Mouse (Mus musculus): ENCODE measurements around the gene Lrg1.
"Not testable (repeated sequence)": the region's sequence is repeated elsewhere in the genome, so short reads cannot be mapped to it uniquely, and the experiment has no call there.

Gene Lrg1

DNA sequence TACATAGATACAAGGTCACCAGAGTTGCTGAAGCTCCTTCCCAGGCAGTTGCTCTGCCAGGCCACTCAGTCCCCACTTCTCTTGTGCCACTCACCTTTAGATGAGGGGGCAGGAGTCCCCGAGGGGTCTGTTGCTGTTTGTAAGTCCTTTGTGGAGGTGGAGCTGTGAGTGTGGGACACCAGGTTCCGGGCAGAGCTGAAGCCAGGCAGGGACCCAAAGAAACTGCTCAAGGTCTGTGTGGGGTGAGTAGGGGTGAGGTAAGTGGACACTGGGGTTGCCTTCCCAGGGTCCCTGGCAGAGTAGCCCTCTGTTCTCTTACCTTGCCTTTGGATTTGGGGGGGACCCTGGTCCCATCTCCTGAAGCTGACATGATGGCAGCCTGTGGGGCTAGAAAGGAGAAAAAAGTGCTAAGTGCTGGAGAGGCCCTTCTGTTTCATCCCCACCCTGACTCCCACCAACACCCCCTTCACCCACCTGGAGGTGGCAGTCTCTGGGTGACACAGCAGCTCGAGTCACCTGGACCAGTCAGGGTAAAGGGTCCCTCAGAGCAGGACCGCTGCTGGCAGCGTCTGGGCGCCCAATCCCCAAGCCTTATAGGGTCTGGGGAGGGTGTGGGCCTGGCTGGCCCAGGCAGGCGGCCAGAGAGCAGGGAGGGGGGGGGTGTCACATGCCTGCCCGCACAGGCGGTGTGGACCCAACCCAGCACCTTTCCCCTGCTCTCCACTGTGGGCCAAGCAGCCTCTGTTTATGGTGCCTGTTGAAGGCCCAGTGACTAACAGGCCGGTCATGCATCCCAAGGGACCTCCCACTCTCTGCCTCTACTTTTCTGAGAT is 12.4 kb downstream of the Lrg1 start, which contains the start of gene Plin4:
Plin4 (minus strand) TSS at position 585 of the 833 bp plus-strand sequence.
- peak; percentile 50 to 70 for DNase-seq (ENCODE audit: inconsistent age in 2 of 2, low spot score in 1 of 2)

DNA sequence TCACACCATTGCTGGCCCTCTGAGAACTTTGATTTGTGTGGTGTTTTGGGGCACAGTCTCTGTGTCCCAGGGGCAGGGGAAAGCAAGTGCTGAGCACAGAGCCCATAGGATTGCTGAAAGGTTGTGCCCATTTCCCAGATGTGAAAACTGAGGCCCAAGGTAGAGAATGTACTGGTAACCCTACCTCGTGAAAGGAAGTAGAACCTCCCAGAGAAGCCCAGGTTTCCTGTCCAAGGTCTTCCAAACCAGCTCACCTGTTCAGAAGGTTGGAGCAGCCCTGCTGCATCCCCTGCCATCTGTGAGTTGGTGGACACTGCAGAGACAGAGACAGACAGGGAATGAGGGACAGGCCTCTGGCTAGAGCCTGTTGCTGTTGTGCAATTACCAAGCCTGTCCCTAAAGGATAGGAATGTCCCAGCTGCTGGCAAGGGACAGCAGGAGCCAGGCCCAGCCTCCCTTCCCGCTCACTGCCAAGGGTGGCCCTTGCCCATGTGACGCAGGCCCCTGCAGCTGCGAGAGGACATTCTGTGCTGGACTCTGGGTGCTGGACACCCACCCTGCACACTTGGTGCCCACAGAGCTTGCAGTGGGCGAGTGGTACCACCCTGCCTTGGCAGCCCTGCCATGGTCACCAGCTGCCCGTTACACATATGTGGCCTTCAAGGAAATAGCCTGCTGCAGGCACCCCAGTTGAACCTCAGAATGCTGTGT is 13.3 kb downstream of the Lrg1 start:
- DNase-seq (ENCODE audit: inconsistent age in 2 of 2, low spot score in 1 of 2) = peak; percentile 85 to 91

DNA sequence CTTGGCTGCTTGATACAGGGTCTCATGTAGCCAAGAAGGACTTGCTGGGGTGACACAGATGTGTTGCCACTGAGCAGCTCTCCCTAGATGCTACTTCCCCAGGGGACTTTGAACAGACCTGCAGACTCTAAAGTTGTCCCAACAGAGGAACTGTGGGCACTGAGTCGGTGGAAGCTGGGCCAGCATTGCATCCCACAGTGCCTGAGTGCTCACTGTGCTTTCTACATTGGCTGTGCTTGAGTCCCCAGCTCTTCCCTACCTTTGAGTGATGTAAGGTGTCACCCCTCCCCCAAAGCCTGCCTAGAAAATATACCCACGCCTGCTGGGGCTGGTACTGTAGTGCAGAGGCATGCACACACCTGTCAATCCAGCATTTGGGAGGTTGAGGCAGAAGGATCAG is 14.1 kb downstream of the Lrg1 start:
- DNase-seq (ENCODE audit: inconsistent age in 2 of 2, low spot score in 1 of 2) = peak; percentile 24 to 43

DNA sequence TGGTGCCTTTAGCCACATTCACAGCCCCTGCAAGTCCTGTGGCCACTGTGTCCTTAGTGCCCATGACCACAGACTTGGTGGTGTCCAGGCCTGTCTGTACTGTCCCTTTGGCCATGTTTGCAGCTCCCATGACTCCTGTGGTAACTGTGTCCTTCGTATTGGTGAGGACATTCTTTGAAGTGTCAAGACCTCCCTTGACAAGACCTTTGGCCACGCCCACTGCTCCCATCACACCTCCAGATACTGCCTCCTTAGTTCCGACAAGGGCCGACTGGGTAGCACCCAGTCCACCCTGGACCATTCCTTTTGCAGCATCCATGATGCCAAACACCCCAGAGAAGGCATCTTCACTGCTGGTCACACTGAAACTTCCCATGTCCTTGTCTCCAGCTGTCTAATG is 14.8 kb downstream of the Lrg1 start:
- peak; percentile 20 to 36 for DNase-seq (ENCODE audit: inconsistent age in 2 of 2, low spot score in 1 of 2)

DNA sequence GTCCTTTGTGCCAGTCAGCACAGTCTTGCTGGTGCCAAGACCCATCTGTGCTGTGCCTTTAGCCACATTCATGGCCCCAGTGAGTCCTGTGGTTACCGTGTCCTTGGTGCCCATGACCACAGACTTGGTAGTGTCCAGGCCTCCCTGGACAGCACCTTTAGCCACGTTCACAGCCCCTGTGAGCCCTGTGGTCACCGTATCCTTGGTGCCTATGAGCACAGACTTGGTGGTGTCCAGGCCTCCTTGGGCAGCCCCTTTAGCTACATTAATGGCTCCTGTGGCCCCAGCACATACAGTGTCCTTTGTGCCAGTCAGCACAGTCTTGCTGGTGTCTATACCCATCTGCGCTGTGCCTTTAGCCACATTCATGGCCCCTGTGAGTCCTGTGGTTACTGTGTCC is 15.4 kb downstream of the Lrg1 start:
- DNase-seq (ENCODE audit: inconsistent age in 2 of 2, low spot score in 1 of 2) = not testable (repeated sequence)

DNA sequence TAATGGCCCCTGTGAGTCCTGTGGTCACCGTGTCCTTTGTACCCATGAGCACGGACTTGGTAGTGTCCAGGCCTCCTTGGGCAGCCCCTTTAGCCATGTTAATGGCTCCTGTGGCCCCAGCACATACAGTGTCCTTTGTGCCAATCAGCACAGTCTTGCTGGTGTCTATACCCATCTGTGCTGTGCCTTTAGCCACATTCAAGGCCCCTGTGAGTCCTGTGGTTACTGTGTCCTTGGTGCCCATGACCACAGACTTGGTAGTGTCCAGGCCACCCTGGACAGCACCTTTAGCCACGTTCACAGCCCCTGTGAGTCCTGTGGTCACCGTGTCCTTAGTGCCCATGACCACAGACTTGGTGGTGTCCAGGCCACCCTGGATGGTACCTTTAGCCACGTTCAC is 17.0 kb downstream of the Lrg1 start:
- peak; percentile 19 to 62 for DNase-seq (ENCODE audit: inconsistent age in 2 of 2, low spot score in 1 of 2)

DNA sequence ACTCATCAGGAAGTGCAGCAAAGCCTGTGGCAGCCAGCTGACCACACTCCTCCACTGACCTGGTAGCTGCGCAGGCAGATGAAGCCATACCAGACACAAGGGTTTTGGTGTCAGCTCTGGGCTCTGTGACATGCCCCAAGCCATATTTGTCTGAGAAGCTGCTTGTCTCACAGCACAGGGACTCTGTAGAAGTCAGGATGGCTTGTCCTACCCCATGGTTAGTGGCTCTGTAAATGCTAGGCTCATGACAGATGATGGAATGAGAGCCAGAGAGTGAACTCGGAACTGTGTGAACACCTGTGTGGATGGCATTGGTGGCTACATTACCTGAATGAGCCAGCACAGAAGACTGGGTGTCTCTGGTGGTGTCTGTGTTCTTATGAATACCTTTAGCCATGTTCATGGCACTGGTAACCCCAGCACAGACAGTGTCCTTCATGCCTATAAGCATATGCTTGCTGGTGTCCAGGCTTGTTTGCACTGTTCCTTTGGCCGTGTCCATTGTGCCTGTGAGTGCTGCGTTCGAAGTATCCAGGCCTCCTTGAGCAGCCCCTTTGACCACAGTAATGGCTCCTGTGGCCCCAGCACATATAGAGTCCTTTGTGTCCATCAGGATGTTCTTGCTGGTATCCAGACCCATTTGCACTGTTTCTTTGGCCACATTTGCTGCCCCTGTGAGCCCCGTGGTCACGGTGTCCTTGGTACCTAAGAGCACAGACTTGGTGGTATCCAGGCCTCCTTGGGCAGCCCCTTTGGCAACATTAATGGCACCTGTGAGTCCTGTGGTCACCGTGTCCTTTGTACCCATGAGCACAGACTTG is 18.1 kb downstream of the Lrg1 start:
- peak in 1 of 2 experiments; percentile 57 for DNase-seq (ENCODE audit: inconsistent age in 2 of 2, low spot score in 1 of 2)

DNA sequence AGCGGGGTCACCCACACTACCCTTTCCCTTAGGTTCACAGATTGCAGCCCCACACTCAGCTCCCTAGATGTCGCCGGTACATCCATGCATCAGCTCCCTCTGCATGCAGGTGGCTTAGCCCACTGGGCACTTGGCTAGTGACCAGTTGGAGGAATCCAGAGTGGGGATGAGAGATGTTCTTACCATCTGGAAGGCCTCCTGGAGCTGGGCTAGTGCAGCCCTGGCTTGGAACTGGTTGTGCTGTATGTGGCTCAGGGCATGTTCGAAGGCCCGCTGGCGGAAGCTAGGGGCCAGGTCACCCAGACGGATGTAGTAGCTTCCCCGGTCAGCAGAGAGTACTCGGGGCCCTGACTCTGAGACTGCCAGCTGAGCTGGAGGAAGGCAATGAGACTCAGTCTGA is 18.9 kb downstream of the Lrg1 start:
- DNase-seq (ENCODE audit: inconsistent age in 2 of 2, low spot score in 1 of 2) = peak in 1 of 2 experiments; percentile 51

DNA sequence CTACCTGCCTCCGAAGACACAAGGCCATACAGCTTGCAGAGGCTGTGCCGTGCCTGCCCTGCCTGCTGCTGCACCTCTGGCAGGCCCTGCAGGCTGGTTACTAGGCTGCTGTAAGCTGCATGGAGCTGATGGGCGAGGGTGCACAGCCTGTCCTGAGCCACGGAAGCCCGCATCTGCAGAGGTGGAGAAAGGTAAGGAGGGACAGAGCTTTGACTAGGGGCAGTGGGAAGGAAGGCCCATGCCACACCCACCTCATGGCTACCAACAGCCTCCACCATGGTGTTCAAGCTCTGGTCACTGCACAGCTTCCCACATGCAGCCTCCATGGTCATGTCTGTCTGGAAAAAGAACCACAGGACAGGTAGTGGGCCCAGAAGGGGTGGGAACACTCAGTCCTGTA is 19.6 kb downstream of the Lrg1 start:
- DNase-seq (ENCODE audit: inconsistent age in 2 of 2, low spot score in 1 of 2) = peak in 1 of 2 experiments; percentile 50

DNA sequence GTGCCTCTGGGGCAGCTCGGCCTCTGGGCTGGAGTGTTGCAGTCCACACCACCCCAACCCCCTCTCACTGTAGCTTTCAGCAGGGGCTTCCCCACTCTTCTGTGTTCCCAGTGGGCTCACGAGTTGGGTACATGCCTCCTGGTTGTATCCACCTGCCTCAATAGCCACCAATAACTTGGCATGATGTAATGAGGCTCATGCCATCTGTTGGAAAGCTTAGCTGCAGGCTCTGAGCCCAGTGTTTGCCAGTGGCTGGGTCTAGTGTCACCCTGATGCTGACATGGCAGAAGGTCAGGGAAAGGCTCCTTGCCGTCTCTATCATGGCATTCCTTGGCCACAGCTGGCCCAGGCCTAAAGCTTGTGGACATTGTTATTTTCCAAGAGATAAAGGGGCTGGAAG is 21.0 kb downstream of the Lrg1 start:
- DNase-seq (ENCODE audit: inconsistent age in 2 of 2, low spot score in 1 of 2) = peak; percentile 50 to 67

DNA sequence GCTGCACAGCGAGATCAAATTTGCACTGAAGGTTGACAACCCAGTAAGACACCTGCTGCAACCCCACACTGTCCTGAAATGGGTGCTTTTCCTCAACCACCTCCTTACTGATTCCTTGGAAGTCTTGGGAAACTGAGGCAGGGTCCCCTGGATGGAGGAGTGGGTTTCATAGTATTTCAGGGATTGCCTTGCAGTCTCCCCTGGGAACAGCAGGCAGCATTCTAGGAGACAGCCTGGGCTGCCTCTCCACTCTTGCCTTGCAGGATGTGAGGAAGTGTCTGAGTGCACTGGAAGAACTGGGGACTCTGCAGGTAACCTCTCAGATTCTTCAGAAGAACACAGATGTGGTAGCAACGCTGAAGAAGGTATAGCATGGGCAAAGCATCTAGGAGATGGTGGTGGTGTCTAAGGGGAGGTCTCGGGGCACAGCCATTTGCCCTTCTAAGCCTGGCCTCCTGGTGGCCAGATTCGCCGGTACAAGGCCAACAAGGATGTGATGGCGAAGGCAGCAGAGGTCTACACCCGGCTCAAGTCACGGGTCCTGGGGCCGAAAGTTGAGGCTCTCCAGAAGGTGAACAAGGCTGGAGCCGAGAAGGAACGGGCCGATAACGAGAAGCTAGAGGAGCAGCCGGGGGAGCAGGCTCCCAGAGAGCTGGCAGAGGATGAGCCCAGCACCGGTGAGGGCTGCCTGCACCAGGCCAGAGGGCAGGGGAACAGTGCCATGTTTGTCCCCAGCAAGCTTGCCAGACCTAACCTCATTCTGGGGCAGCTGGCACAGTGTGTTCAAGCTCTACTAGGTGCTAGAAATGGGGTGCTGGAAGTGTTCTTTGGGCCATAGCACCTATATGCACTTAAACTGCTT is 22.9 kb downstream of the Lrg1 start:
- no peak for DNase-seq (ENCODE audit: inconsistent age in 2 of 2, low spot score in 1 of 2)

DNA sequence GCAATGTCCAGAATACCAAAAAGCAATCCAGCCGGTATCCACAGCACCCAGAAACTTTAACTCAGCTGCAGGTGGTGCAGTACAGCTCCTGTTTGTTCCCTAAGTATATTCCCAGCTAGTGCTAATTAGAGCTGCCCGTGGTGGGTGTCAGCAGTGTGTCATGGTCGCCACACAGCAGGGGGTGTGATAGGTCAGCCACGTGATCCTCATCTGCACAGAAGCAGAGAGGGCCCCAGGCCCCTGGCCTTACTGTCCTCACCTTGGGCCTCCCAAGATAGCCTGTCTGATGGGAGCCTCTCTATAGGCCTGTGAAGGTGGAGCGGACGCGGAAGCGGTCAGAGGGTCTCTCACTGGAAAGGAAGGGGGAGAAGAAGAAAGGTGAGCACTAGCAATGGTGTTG is 23.6 kb downstream of the Lrg1 start:
- no peak for DNase-seq (ENCODE audit: inconsistent age in 2 of 2, low spot score in 1 of 2)

DNA sequence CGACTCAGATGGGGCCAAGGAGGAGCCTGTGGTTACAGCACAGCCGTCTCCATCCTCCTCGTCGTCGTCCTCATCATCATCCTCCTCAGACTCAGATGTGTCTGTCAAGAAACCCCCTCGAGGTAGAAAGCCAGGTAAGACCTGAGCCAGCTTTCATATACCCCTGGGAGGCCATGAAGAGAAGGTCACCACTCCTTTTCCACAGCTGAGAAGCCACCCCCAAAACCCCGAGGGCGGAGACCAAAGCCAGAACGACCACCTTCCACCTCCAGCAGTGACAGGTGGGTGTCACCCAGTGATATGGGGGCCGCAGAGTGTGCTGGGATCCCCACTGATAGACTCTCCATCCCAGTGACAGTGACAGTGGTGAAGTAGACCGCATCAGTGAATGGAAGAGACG is 24.9 kb downstream of the Lrg1 start:
- DNase-seq (ENCODE audit: inconsistent age in 2 of 2, low spot score in 1 of 2) = no peak

DNA sequence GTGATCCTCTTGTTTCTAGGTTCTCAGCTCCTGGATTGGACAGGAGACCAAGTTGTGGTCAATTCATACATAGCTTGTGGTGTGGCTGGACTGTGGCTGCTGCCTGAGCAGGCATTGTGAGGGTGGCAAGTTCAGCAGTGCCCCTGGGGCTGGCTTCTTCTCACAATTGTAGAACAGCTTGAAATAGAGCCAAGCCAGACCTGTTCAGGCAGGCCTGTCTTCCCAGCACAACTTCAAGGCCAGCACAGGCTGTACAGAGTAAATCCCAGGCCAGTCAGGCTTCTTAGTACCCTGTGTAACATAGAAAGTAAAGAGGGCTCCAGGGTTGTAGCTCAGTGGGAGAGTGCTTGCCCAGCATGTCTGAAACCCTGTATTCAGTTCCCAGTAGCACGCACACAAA is 29.0 kb downstream of the Lrg1 start:
- peak; percentile 67 to 82 for DNase-seq (ENCODE audit: inconsistent age in 2 of 2, low spot score in 1 of 2)

DNA sequence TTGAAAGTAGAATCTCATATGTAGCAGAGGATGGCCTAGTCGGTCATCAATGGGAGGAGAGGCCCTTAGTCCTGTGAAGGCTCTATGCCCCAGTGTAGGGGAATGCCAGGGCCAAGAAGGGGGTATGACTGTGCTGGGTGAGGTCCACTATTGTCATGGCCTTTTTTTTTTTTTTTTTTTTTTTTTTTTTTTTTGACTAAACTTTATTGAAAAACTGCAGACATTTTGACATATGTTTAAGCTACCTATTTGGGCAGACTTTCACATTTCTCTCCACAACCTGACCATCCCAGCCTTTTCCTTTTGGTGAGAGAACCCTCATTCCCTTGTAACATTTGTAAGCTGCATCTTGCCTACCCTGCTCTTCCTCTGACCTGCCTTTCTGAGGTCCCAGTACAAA is 29.5 kb downstream of the Lrg1 start:
- DNase-seq (ENCODE audit: inconsistent age in 2 of 2, low spot score in 1 of 2) = no peak

DNA sequence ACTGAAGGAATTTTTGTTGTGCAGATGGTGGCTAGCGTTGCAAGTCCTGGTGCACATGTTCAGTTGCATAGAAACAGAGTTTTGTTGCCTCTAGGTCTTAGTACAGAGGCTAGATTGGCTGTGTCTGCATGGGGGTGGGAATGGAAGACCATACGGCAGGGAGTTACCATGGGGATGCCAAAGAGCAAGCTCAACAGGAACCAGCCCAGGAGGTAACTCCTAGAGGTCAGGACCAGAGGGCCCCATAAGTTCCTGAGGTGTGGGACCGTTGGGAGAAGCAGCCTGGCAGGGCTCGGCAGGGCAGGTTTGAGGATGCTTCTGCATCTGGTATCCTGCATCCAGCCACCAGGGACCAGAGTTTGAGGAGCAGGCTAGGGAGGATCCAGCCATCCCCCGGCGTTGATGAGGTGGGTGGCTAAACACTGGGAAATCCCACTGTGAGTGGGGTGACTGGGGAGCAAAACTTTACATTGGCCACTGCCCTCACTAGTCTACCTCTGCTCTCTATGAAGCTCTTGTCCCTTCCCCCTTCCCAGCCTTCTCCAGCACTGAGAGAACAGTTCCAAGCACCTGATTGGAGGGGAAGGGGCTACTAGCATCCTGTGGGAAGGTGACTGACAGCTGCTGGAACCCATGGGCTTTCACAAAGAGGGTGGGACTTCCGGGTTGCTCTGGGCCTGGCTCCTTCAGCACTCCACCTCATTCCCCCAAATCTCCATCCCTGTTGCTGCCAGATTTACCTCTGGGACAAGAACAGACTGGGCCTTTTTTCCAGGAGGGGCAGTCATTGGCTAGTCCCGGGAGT is 40.8 kb downstream of the Lrg1 start:
- DNase-seq (ENCODE audit: inconsistent age in 2 of 2, low spot score in 1 of 2) = peak in 1 of 2 experiments; percentile 57

DNA sequence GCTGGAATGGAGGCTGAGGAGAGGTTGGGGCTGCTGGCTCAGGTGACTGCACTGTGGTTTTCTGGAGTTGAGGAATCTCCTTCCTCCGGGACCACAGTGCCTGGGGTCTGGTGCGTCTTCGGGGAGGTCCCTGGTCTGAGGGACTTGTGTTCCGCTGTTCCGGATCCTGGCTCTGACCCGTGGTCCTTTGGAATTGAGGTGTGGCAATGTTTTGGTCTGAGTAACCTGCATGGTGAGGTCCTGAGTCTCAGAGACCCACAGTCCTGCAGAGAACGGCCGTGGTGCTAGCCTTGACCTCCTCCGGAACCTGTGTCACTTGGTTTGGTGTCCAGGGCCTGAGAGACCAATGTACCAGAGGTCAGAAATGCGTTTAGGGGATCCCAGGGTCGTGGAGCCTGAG is 41.9 kb downstream of the Lrg1 start:
- peak; percentile 52 to 81 for DNase-seq (ENCODE audit: inconsistent age in 2 of 2, low spot score in 1 of 2)

DNA sequence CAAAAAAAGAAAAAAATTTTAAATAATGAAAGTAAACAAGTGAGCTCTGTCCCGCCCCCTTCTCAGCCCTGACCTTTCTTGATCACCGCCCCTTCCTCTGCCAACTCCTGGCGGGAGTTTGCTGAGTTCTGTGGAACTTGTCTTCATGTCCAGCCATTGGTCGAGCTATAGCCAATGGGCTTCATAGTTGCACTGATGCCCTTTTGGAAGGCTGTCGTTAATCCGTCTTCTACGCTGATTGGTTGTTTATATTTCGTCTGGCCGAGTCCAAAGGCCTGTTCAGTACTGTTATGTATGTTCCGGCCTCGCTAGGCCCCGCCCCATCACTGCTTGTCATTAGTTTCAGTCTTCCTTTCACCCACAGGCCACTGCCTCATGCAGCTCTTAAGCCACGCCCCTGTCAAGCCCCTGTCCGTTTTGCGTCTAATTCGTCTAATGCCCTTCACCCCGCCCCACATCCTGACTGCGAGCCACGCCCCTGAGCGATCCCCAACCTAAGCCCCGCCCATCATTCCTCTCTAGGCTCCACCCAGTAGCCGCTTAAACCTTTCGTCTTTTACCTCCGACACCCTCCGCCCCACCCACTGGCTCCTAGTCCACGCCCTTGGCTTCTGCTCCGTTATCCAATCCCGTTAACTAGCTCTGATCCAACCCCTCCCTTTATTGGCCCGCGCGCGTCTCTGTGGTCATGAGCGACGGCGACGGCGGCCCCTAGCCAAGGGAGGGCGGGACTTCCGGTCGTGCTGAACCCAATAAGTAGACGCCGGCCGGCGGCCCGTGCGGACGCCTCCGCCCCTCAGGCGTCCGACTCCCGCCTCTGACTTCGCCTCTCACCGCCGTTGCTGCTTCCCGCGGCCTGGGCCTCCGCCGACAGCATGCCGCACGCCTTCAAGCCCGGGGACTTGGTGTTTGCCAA is 42.7 kb downstream of the Lrg1 start, which contains the start of gene Hdgfl2:
Hdgfl2 (plus strand) TSS at position 755 of the 916 bp plus-strand sequence.
- DNase-seq (ENCODE audit: inconsistent age in 2 of 2, low spot score in 1 of 2) = peak; percentile 100
